Mouse (Mus musculus) spleen, postnatal 36 days (tissue): ENCODE measurements around the gene B3gnt3.
A peak's percentile ranks its signal among the peaks of the same experiment; 100 is the strongest.
"Not testable (repeated sequence)": the region's sequence is repeated elsewhere in the genome, so short reads cannot be mapped to it uniquely, and the experiment has no call there.

Experiments used
- DNase-seq, 2 experiments: peaks; one replicate each; pipeline ENCODE4 v3.0.0; 2022; ENCODE audit warnings: low spot score in 2 of 2, mixed read lengths in 1 of 2

Gene B3gnt3

GRCm38 (mm10) chr8:71701414-71702086 is at the start of gene B3gnt3:
TSS of gene B3gnt3 (minus strand) at chr8:71701789.
- no peak for DNase-seq

GRCm38 (mm10) chr8:71749321-71750075 is 47.9 kb upstream of the B3gnt3 start:
- not testable (repeated sequence) for DNase-seq

- DNase-seq: not testable (repeated sequence)
Measured at GRCm38 (mm10) chr8:71747082-71747481, 45.5 kb upstream of the B3gnt3 start.

- DNase-seq: no peak
Measured at GRCm38 (mm10) chr8:71745322-71745721, 43.7 kb upstream of the B3gnt3 start.

GRCm38 (mm10) chr8:71742783-71743182 is 41.2 kb upstream of the B3gnt3 start:
- DNase-seq: no peak

- no peak for DNase-seq
Measured at GRCm38 (mm10) chr8:71741687-71742114, 40.1 kb upstream of the B3gnt3 start.

GRCm38 (mm10) chr8:71741226-71741625 is 39.6 kb upstream of the B3gnt3 start:
- no peak for DNase-seq

- DNase-seq: not testable (repeated sequence)
Measured at GRCm38 (mm10) chr8:71738316-71738715, 36.7 kb upstream of the B3gnt3 start.

GRCm38 (mm10) chr8:71731652-71732230 is 30.2 kb upstream of the B3gnt3 start:
- peak; percentile 76 to 77 for DNase-seq

GRCm38 (mm10) chr8:71728826-71729620 is 27.4 kb upstream of the B3gnt3 start:
- DNase-seq: peak in 1 of 2 experiments; percentile 26

GRCm38 (mm10) chr8:71728240-71728785 is 26.7 kb upstream of the B3gnt3 start:
- DNase-seq: peak in 1 of 2 experiments; percentile 34

- peak; percentile 88 to 91 for DNase-seq
Measured at GRCm38 (mm10) chr8:71725122-71725924, 23.7 kb upstream of the B3gnt3 start, which contains the start of gene Fcho1. TSS of gene Fcho1 (minus strand) at chr8:71725716.

GRCm38 (mm10) chr8:71724389-71724788 is 22.8 kb upstream of the B3gnt3 start:
- no peak for DNase-seq

GRCm38 (mm10) chr8:71723047-71723551 is 21.5 kb upstream of the B3gnt3 start:
- peak; percentile 92 for DNase-seq

GRCm38 (mm10) chr8:71719928-71720457 is 18.4 kb upstream of the B3gnt3 start:
- DNase-seq: no peak

GRCm38 (mm10) chr8:71719218-71719617 is 17.6 kb upstream of the B3gnt3 start:
- peak; percentile 68 to 77 for DNase-seq

GRCm38 (mm10) chr8:71718252-71718651 is 16.7 kb upstream of the B3gnt3 start:
- DNase-seq: no peak

GRCm38 (mm10) chr8:71717096-71717495 is 15.5 kb upstream of the B3gnt3 start:
- DNase-seq: no peak

- DNase-seq: no peak
Measured at GRCm38 (mm10) chr8:71716561-71717053, 15.0 kb upstream of the B3gnt3 start.

GRCm38 (mm10) chr8:71715531-71715930 is 13.9 kb upstream of the B3gnt3 start:
- DNase-seq: no peak
